Mouse (Mus musculus) intestine, embryonic 14.5 days (tissue): ENCODE measurements at regions not wholly inside any gene's neighbourhood (a gene's known extent, or its start where the extent isn't known, plus 50 kb on each side); places are given as distances from the start of the nearest gene placed in this dataset.

Source experiments
- ATAC-seq: fragments of 200-750 bp; cut with Nextera tagmentation; replicated peaks from 2 replicates; pipeline ENCODE4 v1.8.0; 2017; ENCODE audit warnings: low read depth, moderate number of reproducible peaks, moderate TSS enrichment, moderate library complexity; ENCODE audit not compliant: low FRiP score, low TSS enrichment
- DNase-seq: peaks from one replicate; pipeline ENCODE4 v3.0.0-alpha.2; 2018; ENCODE audit warnings: low spot score
- H3K27ac ChIP-seq: fragments of 300-500 bp; sonication (generic); 2 replicates; pipeline ENCODE4 v1.5.1; 2014; ENCODE audit warnings: low read depth, mild to moderate bottlenecking, control low read depth
- H3K27me3 ChIP-seq: fragments of 300-500 bp; sonication (generic); replicated peaks from 2 replicates; pipeline ENCODE4 v1.6.1; 2014; ENCODE audit warnings: low read length, control low read depth; ENCODE audit not compliant: control insufficient read depth, insufficient read depth
- H3K36me3 ChIP-seq: fragments of 300-500 bp; sonication (generic); 2 replicates; pipeline ENCODE4 v1.6.1; 2014; ENCODE audit warnings: low read length, control low read depth; ENCODE audit not compliant: control insufficient read depth, insufficient read depth
- H3K4me1 ChIP-seq: fragments of 300-500 bp; sonication (generic); replicated peaks from 2 replicates; pipeline ENCODE4 v1.6.1; 2014; ENCODE audit warnings: low read length, control low read depth, mixed read lengths; ENCODE audit not compliant: control insufficient read depth, insufficient read depth
- H3K4me2 ChIP-seq: fragments of 300-500 bp; sonication (generic); 2 replicates; pipeline ENCODE4 v1.6.1; 2014; ENCODE audit warnings: low read length
- H3K4me3 ChIP-seq: fragments of 300-500 bp; sonication (generic); 2 replicates; pipeline ENCODE4 v1.5.1; 2014; ENCODE audit warnings: low read depth, low read length, control low read depth, mixed read lengths
- H3K9ac ChIP-seq: fragments of 300-500 bp; sonication (generic); 2 replicates; pipeline ENCODE4 v1.6.1; 2014; ENCODE audit warnings: mild to moderate bottlenecking, low read length
- H3K9me3 ChIP-seq: fragments of 300-500 bp; sonication (generic); 2 replicates; pipeline ENCODE4 v1.6.1; 2016; ENCODE audit warnings: low read length, control low read depth; ENCODE audit not compliant: control insufficient read depth
- WGBS: fragments of 180-500 bp; shearing (Covaris S2); extraction: QIAGEN DNeasy Blood & Tissue Kit; methylation state at CpG from one replicate; pipeline ENCODE4 v1.1.7; 2014; 5-methylcytosine and 5-hydroxymethylcytosine counted together

DNA sequence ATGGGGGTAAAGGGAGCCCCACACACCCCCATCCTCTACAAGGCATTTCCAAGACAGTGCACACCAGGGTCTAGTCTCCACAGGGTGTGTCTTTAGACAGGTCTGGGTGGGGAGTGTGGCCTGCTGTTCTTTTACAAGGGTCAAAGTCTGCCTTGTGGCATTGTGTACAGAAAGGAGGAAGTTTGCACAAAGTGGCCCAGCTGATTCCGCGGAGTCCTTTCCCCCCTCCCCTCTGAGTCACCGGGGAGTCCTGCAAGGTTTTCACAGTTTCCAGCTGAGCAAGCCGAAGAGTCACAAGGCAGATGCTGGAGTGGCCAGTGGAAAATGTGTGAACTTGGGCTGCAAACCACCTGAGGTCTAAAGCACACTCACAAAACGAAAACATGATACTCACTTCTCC lies 65.4 kb downstream of the Dyrk2 start:
- Histone ChIP-seq H3K27ac (0 out of 2 replicates have a peak overlapping the region, but pooled peaks have one; percentile 51), H3K27me3 (no peaks in the 10 kb centered on the region), H3K4me1 (peaks cover 11% of the 10 kb centered on the region; the same call in 1 of the 2 replicates), H3K9me3 (no peaks in the 10 kb centered on the region), H3K36me3 (no peaks in the 10 kb centered on the region), H3K4me2 (peak overlapping the region; percentile 36), H3K9ac (no peak overlapping the region), H3K4me3 (no peak overlapping the region)
- ATAC-seq (peak; percentile 93), DNase-seq (peak; percentile 67)
- 34% methylated on average over 5 of the region's 5 CpGs for WGBS
